Mouse (Mus musculus) retina, postnatal 1 day (tissue): Measurements from ENCODE around the gene Tmem235.

Source experiments
- DNase-seq: peaks from one replicate; pipeline ENCODE4 v3.0.0-alpha.2; 2012

Tmem235 gene

GRCm38 (mm10) chr11:117896533-117896932, 36.0 kb downstream of the Tmem235 start:
- no peak for DNase-seq

DNA sequence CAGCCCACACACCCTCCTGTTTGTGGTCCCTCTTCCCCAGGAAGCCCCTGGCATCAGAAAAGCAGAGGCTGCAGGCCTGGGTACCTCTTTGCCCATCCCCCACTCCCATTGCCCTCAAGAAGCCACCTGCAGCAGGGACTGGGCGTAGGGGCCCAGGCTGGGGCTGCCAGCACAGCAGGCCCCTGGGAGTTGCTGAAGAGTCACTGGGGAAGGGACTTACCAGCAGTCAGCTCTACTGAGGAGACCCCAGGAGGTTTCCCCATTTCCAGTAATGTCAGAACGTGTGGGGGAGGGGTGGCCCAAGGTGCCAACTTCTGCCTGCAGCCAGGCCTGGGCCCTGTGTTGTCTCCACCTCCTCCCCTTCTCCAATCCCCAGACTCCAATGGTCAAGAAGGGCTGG, 41.7 kb downstream of the Tmem235 start:
- DNase-seq, result no peak

GRCm38 (mm10) chr11:117904442-117904841, 43.9 kb downstream of the Tmem235 start:
- no peak for DNase-seq

DNA sequence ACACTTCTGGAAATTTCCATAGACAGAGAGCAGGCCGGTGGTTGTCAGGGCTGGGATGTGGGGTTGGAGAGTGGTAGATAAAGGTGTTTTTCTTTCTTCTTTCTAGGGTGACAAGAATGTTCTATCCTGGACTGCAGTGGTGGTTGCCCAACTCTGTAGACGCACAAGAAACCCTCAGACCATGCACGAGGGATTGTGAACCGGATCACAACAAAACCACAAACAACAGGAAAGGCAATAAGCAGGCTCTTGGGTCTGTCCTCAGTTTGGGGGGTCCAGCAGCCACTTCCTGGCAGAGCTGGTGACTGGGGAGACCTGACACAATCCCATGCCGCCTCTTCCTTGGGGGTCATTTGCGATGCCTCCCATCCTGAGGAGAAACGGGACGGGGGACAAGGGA, 48.8 kb downstream of the Tmem235 start:
- no peak for DNase-seq

DNA sequence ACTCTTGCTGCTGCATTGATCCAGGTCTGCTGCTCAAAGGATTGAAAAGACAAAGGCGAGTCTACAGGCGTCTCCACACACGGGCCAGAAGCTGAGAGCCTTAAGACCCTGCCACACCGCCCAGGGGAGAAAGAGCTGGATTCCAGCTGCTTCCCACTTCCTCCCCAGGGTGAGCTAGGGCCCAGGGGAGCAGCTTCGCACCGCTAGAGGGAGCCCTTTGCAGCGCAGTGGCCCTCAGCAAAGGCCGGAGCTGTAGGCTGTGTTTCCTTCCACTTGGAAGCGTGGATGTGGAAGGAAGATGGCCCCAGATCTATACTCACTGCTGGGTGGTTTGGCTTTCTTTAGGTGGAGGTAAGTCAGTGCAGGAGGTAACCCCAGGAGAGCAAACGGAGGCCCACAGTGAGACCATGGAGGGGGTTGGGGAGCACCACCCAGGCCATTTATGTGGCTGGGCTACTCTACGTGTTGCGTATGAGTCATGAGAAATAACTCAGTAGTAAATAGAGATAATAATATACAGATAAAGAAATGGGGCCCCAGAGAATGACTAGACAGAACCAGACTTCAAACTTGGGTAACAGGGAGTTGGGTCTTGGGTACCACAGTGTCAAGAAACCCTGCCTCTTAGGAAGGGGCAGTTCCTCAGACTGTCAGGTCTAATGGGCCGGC, 52.3 kb downstream of the Tmem235 start:
- DNase-seq, result peak; percentile 85

- no peak for DNase-seq
Observed at GRCm38 (mm10) chr11:117914531-117914930, 54.0 kb downstream of the Tmem235 start.
